ENCODE assay signal across 28 mouse cellular contexts in genomic region chr12:70249616-70250157, GRCm38 (mm10). TPM values are rescaled to one million over a fixed set of nuclear protein-coding genes. Genes with fewer than 3 reads are reported as not detected.
DNase-seq lines count a peak whose midpoint lies in the region; ATAC-seq and TF ChIP-seq lines count a peak whose summit lies in the region.
"Had no signal": no experiment of that assay in that cellular context is flagged by ENCODE, and none has a peak within 500 bp of the region (broad histone marks: within the 10 kb centered on the region; RNA-seq: fewer than 3 reads in every experiment).

No protein-coding gene starts in this region.

- WGBS in forebrain, embryonic 15.5 days, result 74% methylated on average over 10 of the region's 10 CpGs
- 74% methylated on average over 10 of the region's 10 CpGs for WGBS in forebrain, postnatal 0 days
- 72% methylated on average over 10 of the region's 10 CpGs for WGBS in midbrain, embryonic 12.5 days
- 46% methylated on average over 10 of the region's 10 CpGs for whole genome bisulfite sequencing in midbrain, embryonic 16.5 days

- peaks cover 12% of the 10 kb centered on the region for H3K4me1 ChIP-seq in forebrain, embryonic 15.5 days
- H3K4me1 ChIP-seq in forebrain, postnatal 0 days (ENCODE audit: insufficient read depth), result 0 out of 2 replicates have a peak, but pooled peaks cover 3% of the 10 kb centered on the region
- peaks cover 27% of the 10 kb centered on the region for H3K4me1 ChIP-seq in midbrain, embryonic 12.5 days
- peaks cover 5% of the 10 kb centered on the region for H3K4me1 ChIP-seq in midbrain, embryonic 16.5 days (ENCODE audit: control insufficient read depth, insufficient read depth, low read length)
- H3K4me1 ChIP-seq: limb, embryonic 15.5 days; liver, embryonic 13.5 days had no signal

- H3K4me2 ChIP-seq in forebrain, embryonic 15.5 days (replicated peaks), result no peak overlapping the region
- H3K4me2 ChIP-seq in forebrain, postnatal 0 days (ENCODE audit: low read depth), result no peak overlapping the region
- no peak overlapping the region for H3K4me2 ChIP-seq in midbrain, embryonic 12.5 days (replicated peaks)
- no peak overlapping the region for H3K4me2 ChIP-seq in midbrain, embryonic 16.5 days (ENCODE audit: low read length)
- H3K4me2 ChIP-seq: heart, embryonic 15.5 days; limb, embryonic 15.5 days; liver, embryonic 13.5 days had no signal

- 0 out of 2 replicates have a peak overlapping the region, but pooled peaks have one; percentile 0 for H3K27ac ChIP-seq in forebrain, embryonic 15.5 days (replicated peaks)
- no peak overlapping the region for H3K27ac ChIP-seq in forebrain, postnatal 0 days (ENCODE audit: low read depth, low read length)
- H3K27ac ChIP-seq in layer of hippocampus, adult 2 months, result peak overlapping the region; percentile 77
- H3K27ac ChIP-seq in midbrain, embryonic 12.5 days (replicated peaks), result peak overlapping the region; percentile 60
- H3K27ac ChIP-seq in midbrain, embryonic 16.5 days (ENCODE audit: low read length), result peak overlapping the region; percentile 59
- H3K27ac ChIP-seq: heart, embryonic 10.5 days; heart, embryonic 15.5 days; limb, embryonic 10.5 days; limb, embryonic 15.5 days; liver, embryonic 13.5 days; macrophage had no signal

- ATAC-seq in forebrain, embryonic 15.5 days (replicated peaks), result no peak
- no peak for ATAC-seq in forebrain, postnatal 0 days
- 0 out of 2 replicates have a peak, but pooled peaks have one; percentile 55 for ATAC-seq in midbrain, embryonic 12.5 days (ENCODE audit: low FRiP score, low read depth)
- no peak; the same call in 1 of the 2 replicates for ATAC-seq in midbrain, embryonic 16.5 days
- ATAC-seq: CD4-positive, CD25-positive, alpha-beta regulatory T cell, adult 4 months; inflammation-experienced regulatory T-cells, adult 6 months; lung, postnatal 0 days had no signal

- no peak overlapping the region for H3K4me3 ChIP-seq in forebrain, embryonic 15.5 days
- H3K4me3 ChIP-seq in forebrain, postnatal 0 days (ENCODE audit: low read depth, low read length), result no peak overlapping the region
- no peak overlapping the region for H3K4me3 ChIP-seq in layer of hippocampus, adult 2 months
- H3K4me3 ChIP-seq in midbrain, embryonic 12.5 days, result no peak overlapping the region
- no peak overlapping the region for H3K4me3 ChIP-seq in midbrain, embryonic 16.5 days (ENCODE audit: low read depth, low read length)
- H3K4me3 ChIP-seq: erythroblast, embryonic 14.5 days; heart, embryonic 10.5 days; heart, embryonic 15.5 days; limb, embryonic 10.5 days; limb, embryonic 15.5 days; liver, embryonic 13.5 days had no signal

- no peaks in the 10 kb centered on the region for H3K36me3 ChIP-seq in forebrain, embryonic 15.5 days
- H3K36me3 ChIP-seq in forebrain, postnatal 0 days (ENCODE audit: insufficient read depth), result peaks cover 12% of the 10 kb centered on the region; the same call in 1 of the 2 replicates
- no peaks in the 10 kb centered on the region for H3K36me3 ChIP-seq in midbrain, embryonic 12.5 days
- H3K36me3 ChIP-seq in midbrain, embryonic 16.5 days (ENCODE audit: control insufficient read depth, insufficient read depth, low read length), result no peaks in the 10 kb centered on the region
- H3K36me3 ChIP-seq: heart, embryonic 10.5 days; heart, embryonic 15.5 days; limb, embryonic 10.5 days; limb, embryonic 15.5 days; liver, embryonic 13.5 days had no signal

- TF ChIP-seq CTCF in forebrain, postnatal 0 days (IDR thresholded peaks at IDR 0.05; ENCODE audit: low read depth), result no peak
- TF ChIP-seq CTCF in layer of hippocampus, adult 2 months (conservative IDR thresholded peaks at IDR 0.05), result no peak

- H3K27me3 ChIP-seq in forebrain, embryonic 15.5 days, result no peaks in the 10 kb centered on the region
- H3K27me3 ChIP-seq in forebrain, postnatal 0 days (ENCODE audit: insufficient read depth, low read length), result no peaks in the 10 kb centered on the region
- H3K27me3 ChIP-seq in midbrain, embryonic 12.5 days, result no peaks in the 10 kb centered on the region
- no peaks in the 10 kb centered on the region for H3K27me3 ChIP-seq in midbrain, embryonic 16.5 days (ENCODE audit: control insufficient read depth, insufficient read depth, low read depth, low read length)
- H3K27me3 ChIP-seq: heart, embryonic 15.5 days; limb, embryonic 15.5 days; liver, embryonic 13.5 days had no signal

- H3K9me3 ChIP-seq in forebrain, embryonic 15.5 days, result no peaks in the 10 kb centered on the region
- no peaks in the 10 kb centered on the region for H3K9me3 ChIP-seq in forebrain, postnatal 0 days (ENCODE audit: low read length)
- no peaks in the 10 kb centered on the region for H3K9me3 ChIP-seq in midbrain, embryonic 12.5 days
- H3K9me3 ChIP-seq in midbrain, embryonic 16.5 days (replicated peaks; ENCODE audit: control insufficient read depth, low read length, poor library complexity, severe bottlenecking), result no peaks in the 10 kb centered on the region
- H3K9me3 ChIP-seq: heart, embryonic 10.5 days; heart, embryonic 15.5 days; limb, embryonic 10.5 days; limb, embryonic 15.5 days; liver, embryonic 13.5 days had no signal

- DNase-seq in forebrain, postnatal 0 days, result no peak
- no peak for DNase-seq in layer of hippocampus, adult 2 months (ENCODE audit: low spot score in 2 of 2)
- no peak for DNase-seq in layer of hippocampus, postnatal 14 days (ENCODE audit: low spot score in 2 of 2)
- DNase-seq in spleen, adult 18-20 months, result no peak
- DNase-seq: adrenal gland, postnatal 14 days; cerebellum, adult 18-20 months; cerebellum, postnatal 10 days; gastrocnemius, postnatal 14 days; heart, postnatal 36 days; kidney, adult 11 months; kidney, postnatal 14 days; liver, embryonic 13.5 days; lung, adult 18-20 months; right cerebral cortex, postnatal 25 days; thymus, adult 2 months; thymus, postnatal 36 days had no signal

- no peak overlapping the region for H3K9ac ChIP-seq in forebrain, embryonic 15.5 days (replicated peaks)
- H3K9ac ChIP-seq in forebrain, postnatal 0 days, result no peak overlapping the region
- 0 out of 2 replicates have a peak overlapping the region, but pooled peaks have one; percentile 1 for H3K9ac ChIP-seq in midbrain, embryonic 12.5 days (replicated peaks)
- 0 out of 2 replicates have a peak overlapping the region, but pooled peaks have one; percentile 18 for H3K9ac ChIP-seq in midbrain, embryonic 16.5 days (ENCODE audit: low read depth, low read length)
- H3K9ac ChIP-seq: heart, embryonic 15.5 days; limb, embryonic 15.5 days; liver, embryonic 13.5 days had no signal

RNA-seq across cellular contexts. Expression of gene Pygl, which starts 18.4 kb away (rescaled TPM):
- polyA plus RNA-seq in forebrain, embryonic 15.5 days (2015; fragmentation: Nextera tagmentation; extraction: Ambion mirVana), result 4.1 and 6.7 TPM in 2 replicates
- total RNA-seq in forebrain, postnatal 0 days (2014; rRNA removed), result 5.7 and 8.2 TPM in 2 replicates
- 5.6 and 6.3 TPM in 2 replicates for polyA plus RNA-seq in forebrain, postnatal 0 days (2015; fragmentation: Nextera tagmentation; extraction: Ambion mirVana)
- 1 to 10 TPM; 4.2 to 4.5 TPM for total RNA-seq in layer of hippocampus, adult 2 months (2021)
- total RNA-seq in layer of hippocampus, postnatal 14 days (2021), result 1 to 10 TPM; 3.2 to 5.4 TPM
- 6.0 and 6.7 TPM in 2 replicates for polyA plus RNA-seq in midbrain, embryonic 12.5 days (2016; fragmentation: Nextera tagmentation; extraction: Ambion mirVana)
- polyA plus RNA-seq in midbrain, embryonic 16.5 days (2015; fragmentation: Nextera tagmentation; extraction: Ambion mirVana), result 8.0 and 8.9 TPM in 2 replicates

Comparison
In these comparisons a context has a peak if more than half of its experiments do, and no peak if none do; other contexts are left out.
1. H3K9ac ChIP-seq: peak in midbrain, embryonic 12.5 days (single experiment) and midbrain, embryonic 16.5 days (single experiment); none in forebrain, embryonic 15.5 days (single experiment) and forebrain, postnatal 0 days (single experiment).